Mouse (Mus musculus): Measurements from ENCODE around the gene Hdac10.

- no peak for TF ChIP-seq EP300 (optimal IDR thresholded peaks at IDR 0.05)
- TF ChIP-seq CTCF (IDR thresholded peaks at IDR 0.05; ENCODE audit: low read depth), result no peak
Measured at GRCm38 (mm10) chr15:89103921-89104320, 24.6 kb downstream of the Hdac10 start.

All from stomach, postnatal 0 days (tissue).